Mouse (Mus musculus) layer of hippocampus, postnatal 14 days (tissue): Measurements from ENCODE around the gene Spg11. TPM values are rescaled to one million over a fixed set of nuclear protein-coding genes. Genes with fewer than 3 reads are reported as not detected.
A peak's percentile ranks its signal among the peaks of the same experiment; 100 is the strongest.

Experiments
- DNase-seq, 2 experiments: peaks; one replicate each; pipeline ENCODE4 v3.0.0; 2021 to 2022; ENCODE audit warnings: low spot score in 2 of 2, mixed read lengths in 1 of 2
- long read RNA-seq, 2 experiments: library from polyadenylated mRNA; stranded (forward); transcript quantifications; one replicate each; pipeline ENCODE4 v2.0.0; 2021
- total RNA-seq, 2 experiments: library from RNA; stranded (reverse); gene quantifications; 2 replicates each; pipeline ENCODE4 v1.2.3; 2021

Spg11 gene
- total RNA-seq, result 10 to 100 TPM; 17.3 to 19.7 TPM
- long read RNA-seq, experiment 1, full-length matches to known transcripts, result 5 of 13 reads
- long read RNA-seq, experiment 1, partial matches to known transcripts, result 3 of 13 reads
- long read RNA-seq, experiment 1, other reads (novel, unspliced or antisense), result 5 of 13 reads
- long read RNA-seq, experiment 2, full-length matches to known transcripts, result 2 of 10 reads
- long read RNA-seq, experiment 2, partial matches to known transcripts, result 7 of 10 reads
- long read RNA-seq, experiment 2, other reads (novel, unspliced or antisense), result 1 of 10 reads

- peak; percentile 97 to 98 for DNase-seq
Observed at GRCm38 (mm10) chr2:122117961-122118958, at the start of gene Spg11. Gene Spg11, minus strand, starts transcription at chr2:122118386.

DNA sequence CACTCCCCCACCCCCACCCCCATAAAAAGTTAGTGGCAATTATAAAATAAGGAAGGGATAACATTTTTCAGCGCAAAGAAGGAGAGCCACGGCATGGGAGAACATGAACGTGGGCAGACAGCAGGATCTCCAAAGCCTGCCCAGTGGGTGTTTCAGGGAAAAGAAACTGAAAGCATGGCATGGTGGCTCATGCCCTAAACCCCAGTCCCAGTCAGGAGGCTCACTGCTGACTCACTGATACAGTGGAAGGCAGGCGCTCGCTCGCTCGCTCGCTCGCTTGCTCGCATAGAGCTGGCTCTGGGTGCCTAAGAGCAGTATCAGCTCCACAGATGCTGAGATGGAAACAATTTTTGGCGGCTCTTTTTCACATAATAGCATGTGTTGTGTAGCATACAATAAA, 46.1 kb upstream of the Spg11 start:
- DNase-seq, result no peak

DNA sequence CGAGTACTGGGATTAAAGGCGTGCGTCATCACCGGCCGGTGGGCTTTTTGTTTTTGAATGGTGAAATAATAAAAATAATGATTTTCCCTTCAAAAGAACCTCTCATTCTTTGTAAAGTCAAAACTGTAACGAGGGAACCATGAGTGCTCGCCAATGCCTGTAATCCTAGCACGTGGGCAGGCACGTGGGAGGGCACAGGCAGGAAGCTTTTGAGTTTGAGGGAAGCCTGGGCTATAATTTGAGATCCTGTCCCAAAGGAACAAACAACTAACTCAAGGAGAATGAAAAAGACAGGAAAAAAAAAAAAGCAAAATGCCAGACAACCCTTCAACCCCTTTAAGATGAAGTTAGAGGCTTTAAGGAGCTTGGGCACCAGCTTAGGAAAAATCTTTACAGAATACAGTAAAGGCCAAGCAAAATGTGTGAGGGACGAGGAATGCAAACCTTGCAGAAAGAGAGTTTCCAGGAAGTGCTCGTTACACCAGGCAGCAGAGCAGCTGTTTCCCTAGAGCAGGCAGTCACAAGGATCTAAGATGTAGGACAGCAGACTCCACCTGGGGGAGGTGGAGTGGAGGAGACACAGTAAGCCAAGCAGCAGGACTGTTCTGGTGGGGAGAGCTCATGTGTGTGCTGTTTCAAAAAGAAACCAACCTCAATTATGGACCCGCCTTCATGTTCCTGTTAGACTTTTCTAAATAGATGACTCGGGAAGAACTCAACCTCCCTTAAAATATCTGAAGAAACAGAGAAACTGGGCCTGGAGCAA, 45.4 kb upstream of the Spg11 start:
- DNase-seq, result no peak

DNA sequence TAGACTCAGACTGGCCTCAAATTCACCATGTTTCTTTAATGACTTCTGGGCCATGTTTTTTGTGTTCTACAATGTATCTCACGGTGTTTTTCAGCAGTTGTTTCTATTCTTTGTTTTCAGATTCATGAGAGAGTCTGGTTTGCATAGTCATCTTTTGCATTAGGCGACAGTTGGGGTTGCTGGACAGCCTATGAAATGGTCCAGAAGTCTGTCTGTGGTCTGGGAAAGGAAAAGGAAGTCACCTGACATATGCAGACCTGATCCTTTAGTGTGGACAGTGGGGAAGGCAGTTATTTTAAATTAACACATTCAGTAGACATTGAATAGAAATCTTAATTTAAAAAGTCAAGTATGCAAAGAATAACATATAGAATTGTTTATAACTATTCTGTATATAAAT, 44.3 kb upstream of the Spg11 start:
- DNase-seq, result no peak

- DNase-seq, result no peak
Observed at GRCm38 (mm10) chr2:122161542-122161941, 43.4 kb upstream of the Spg11 start.

DNA sequence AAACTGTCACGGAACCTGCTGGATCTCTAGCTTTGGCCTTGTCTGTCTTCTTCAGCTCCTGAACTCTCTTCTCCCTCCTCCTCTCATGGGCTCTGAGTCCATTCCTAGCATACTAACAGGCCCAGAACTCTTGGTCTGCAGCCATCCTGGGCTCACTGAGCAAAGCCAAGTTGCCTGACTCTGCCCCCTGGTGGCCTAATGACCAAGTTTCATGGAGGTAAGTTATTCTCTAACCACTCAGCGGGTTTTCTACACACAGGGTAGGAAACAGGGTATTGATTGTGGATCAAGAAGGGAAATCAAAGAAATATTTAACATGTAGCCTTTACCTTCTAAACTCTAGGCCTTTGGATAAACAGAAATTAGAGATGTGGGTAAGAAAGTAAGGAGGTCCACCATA, 42.5 kb upstream of the Spg11 start, which contains the start of gene Trim69:
Trim69 (plus strand) TSS at position 21 of the 400 bp plus-strand sequence.
- peak; percentile 75 to 85 for DNase-seq

GRCm38 (mm10) chr2:122159667-122160066, 41.5 kb upstream of the Spg11 start:
- DNase-seq, result no peak

DNA sequence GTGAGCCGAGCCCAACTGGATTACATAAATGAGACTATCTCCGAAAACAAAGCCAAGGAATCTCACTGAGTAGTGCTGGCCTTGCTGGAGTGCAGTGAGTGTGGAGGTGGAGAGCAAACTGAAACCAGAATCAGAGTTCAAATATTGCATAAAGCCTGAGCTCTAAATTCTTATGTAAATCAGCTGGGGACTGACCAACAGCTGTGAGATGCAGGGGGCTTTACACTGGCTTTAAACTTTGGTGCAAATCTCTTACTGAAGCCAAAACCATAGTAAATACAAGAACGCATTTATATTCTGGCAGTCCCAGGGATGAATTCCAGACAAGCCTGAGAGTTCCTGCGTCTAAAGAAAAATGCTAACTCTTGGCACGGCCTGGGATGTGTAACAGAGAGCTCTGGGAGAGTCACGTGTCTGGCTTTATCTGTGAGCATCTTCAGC, 40.2 kb upstream of the Spg11 start:
- DNase-seq, result no peak

DNA sequence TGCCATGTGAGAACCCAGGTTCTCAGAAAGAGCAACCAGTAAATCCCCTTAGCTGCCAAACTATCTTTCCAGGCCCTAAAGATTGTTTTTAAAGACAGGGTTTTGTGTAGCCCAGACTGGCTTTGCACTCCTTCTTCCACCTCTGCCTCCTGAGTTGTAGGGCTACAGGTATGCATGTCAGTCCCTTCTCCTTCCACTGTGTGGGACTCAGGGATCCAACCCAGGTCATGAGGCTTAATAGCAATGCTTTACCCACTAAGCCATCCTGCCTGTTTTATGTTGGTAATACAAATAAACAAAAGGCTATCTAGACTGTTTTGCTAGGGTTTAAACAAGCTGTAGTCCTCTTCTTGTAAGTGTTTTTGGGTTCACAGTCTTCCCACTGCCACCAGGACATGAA, 39.4 kb upstream of the Spg11 start:
- no peak for DNase-seq

DNA sequence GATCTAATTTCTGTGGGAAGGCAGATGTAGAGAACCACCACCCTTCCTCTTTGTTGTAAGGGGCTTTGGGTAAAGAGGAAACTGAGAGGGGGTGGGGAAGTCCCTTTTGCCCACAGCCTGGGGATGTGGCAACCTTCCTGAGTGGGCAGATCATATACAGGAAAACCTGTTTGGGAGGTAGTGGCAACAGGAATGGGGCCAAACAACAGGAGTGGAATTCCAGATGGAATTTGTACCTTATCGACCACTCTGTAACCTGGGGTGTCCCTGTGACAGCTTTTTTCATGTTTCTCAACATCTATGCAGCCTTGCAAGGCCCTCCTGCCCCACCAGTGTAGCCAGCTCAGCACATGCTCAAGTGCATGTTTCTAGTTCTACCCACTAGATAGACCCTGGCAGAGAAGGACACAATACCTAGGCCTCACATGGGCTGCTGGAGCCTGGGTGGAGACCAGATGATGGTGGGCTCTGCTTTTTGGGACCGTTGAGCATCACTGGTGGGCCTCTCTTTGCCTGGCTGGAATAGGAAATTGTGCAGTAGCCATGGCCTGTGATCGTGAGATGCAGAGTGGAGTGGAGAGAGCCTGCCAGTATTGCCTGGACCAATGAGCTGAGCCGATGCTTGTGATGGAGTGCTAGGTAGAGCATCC, 38.0 kb upstream of the Spg11 start:
- DNase-seq, result no peak

GRCm38 (mm10) chr2:122155292-122155691, 37.1 kb upstream of the Spg11 start:
- no peak for DNase-seq

DNA sequence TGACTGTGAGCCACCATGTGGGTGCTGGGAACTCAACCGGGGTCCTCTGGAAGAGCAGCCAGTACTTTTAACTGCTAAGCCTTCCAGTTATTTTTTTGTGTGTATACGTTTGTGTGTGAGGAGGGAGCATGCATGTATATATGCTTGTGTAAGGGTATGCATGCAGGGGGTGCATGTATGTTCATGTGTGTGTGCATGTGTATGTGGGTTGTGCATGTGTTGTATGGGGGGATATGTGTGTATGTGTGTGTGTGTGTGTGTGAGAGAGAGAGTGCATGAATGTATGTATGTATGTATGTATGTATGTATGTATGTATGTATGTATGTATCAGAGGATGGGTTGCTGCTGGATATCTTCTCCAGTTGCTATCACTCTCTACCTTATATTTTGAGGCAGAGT, 36.3 kb upstream of the Spg11 start:
- DNase-seq, result no peak

DNA sequence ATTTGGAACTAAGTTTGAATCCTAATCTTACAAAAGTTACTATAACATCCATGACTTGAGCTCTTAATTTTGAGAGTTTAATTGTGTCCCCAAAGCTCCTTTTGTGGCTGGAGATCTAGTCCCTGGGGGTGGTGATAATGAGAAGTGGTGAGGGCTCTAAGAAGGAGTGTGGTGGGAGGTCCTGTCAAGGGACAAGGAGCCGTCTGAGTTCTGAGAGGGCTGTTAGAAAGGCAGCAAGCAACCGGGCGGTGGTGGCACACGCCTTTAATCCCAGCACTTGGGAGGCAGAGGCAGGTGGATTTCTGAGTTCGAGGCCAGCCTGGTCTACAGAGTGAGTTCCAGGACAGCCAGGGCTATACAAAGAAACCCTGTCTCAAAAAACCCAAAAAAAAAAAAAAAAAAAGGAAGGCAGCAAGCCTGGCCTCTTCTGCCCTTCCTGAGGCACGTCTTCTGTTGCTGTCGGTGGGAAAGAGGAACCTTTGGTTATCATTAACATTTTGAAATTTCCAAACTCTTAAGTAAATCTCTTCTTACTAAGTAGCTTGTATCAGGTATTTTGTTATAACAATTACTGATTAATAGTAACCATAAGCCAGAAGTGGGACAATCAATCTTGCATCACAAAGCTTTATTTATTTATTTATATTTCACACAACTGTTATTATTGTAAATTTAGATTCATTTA, 35.6 kb upstream of the Spg11 start:
- no peak for DNase-seq

GRCm38 (mm10) chr2:122152850-122153249, 34.7 kb upstream of the Spg11 start:
- no peak for DNase-seq

DNA sequence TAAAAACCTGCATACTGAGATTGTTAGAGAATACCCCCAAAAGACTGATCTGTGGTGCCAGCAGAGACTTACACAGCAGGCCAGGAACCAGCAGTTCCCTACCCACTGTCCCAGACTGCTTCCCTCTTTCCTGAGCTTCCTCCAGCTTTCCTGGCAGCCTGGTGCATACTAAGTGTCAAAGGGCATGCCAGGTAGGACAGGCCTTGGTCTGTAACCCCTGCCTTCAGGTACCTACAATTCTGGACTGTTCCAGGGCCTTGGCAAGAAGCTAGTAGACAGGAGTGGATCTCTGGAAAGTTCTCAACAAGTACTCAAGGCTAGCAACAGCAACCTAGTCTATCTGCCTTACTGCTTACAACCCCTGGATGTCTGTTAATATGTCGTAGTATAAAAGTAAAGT, 33.0 kb upstream of the Spg11 start:
- no peak for DNase-seq

DNA sequence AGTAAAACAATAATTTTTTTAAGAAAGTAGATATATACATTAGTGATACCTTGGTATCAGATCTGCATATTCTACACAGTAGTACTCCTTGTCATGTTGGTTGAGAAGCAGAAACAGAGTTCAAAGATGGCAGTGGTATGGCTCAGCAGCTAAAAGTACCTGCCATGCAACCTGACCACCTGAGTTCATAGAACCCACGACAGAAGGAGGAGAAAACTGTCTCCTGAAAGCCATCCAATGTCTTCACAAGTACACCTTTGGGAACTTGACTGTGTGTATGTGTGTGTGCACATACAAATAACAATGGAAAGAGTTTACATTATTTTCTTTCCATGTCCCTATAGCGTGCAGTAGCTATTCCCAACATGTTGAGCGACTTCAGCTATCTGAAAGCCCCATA, 31.5 kb upstream of the Spg11 start:
- no peak for DNase-seq

DNA sequence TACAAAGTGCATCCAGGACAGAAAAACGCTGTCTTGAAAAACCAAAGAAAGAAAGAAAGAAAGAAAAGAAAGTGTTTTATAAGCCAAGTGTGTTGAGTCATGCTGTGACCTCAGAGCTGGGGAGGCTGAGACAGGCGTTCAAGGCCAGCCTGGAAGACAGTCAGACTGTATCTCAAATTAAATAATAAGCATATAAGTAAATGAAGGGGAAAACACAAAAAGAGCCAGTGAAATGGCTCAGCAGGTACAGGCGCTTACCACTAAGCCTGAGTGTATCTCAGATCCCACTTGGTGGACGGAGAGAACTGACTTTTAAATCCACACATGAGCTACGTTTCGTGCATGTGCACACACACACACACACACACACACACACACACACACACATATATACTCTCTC, 31.1 kb upstream of the Spg11 start:
- no peak for DNase-seq

DNA sequence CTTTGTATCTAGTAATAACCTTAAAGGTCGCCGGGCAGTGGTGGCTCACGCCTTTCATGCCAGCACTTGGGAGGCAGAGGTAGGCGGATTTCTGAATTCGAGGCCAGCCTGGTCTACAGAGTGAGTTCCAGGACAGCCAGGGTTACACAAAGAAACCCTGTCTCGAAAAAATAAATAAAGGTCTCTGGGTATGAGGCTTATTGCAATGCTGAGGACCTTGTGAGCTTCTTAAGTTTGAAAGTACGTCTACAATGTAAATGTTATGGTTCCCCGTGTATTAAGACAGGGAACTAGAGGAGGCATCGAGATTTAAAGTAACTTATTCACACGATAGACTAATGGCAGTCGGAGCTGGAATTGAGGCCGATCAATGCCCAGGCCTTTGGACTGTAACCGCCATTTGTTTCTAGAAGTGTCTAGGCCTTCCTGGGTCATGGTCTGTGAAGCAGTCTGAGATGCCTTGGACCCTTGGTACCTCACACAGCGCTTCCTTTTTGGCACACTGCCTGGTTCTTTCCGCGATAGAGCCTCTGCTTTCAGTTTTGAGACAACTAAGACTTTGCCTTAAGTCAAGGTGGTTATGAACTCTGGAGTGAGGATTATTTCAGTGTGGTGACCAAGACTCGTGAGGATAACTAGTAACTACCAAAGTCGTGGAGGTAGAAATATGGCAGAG, 30.2 kb upstream of the Spg11 start:
- peak; percentile 21 to 44 for DNase-seq

DNA sequence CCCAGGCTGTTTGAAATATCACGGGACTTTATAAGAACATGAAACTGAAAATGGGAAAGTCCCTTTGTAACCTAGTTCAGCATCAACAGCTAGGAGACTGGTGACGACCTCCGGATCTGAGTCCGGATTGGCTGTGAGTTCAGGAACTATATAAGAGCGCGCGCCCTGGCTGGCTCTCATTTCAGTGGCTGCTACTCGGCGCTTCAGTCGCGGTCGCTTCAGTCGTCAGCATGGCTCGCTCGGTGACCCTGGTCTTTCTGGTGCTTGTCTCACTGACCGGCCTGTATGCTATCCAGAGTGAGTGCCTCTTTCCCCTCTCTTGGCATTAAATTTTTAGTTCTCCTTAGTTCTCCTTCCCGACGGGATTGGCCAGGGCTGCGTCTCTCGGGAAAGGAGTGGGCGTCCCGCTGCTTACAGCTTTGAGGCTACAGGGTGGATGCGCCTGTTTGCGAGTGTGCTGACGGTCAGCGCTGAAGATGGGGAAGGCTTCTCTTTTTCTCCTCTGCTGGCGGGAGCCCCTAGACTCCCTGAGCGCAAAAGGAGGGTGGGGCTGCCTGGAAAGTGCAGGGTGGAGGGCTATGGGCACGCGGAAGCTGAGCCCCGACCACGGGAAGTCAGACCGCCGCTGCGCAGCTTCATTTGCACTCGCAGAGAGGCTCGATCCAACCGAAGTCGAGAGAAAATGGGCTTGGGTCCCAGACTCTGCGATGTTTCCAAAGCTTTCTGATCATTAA, 29.5 kb upstream of the Spg11 start, which contains the start of gene B2m:
B2m (plus strand) TSS at position 179 of the 734 bp plus-strand sequence.
- peak; percentile 91 to 94 for DNase-seq
